Mouse (Mus musculus) erythroblast, embryonic 14.5 days (primary cell): ENCODE measurements around the gene Bend6. TPM values are rescaled to one million over a fixed set of nuclear protein-coding genes. Genes with fewer than 3 reads are reported as not detected.

Experiments used
- H3K27me3 ChIP-seq: 2 replicates; pipeline ENCODE4 v1.6.1; 2012; ENCODE audit warnings: inconsistent platforms; ENCODE audit not compliant: control insufficient read depth
- H3K36me3 ChIP-seq: 2 replicates; pipeline ENCODE4 v1.6.1; 2012; ENCODE audit warnings: mild to moderate bottlenecking, inconsistent platforms; ENCODE audit not compliant: control insufficient read depth
- H3K4me1 ChIP-seq: 2 replicates; pipeline ENCODE4 v1.6.1; 2012; ENCODE audit warnings: inconsistent platforms; ENCODE audit not compliant: control insufficient read depth
- H3K4me3 ChIP-seq: replicated peaks from 2 replicates; pipeline ENCODE3; 2012; ENCODE audit warnings: moderate library complexity, mild to moderate bottlenecking, inconsistent platforms
- H3K9me3 ChIP-seq: 2 replicates; pipeline ENCODE4 v1.6.1; 2012; ENCODE audit warnings: low read length, inconsistent platforms, mixed read lengths; ENCODE audit not compliant: control insufficient read depth
- GATA1 ChIP-seq: IDR thresholded peaks from 2 replicates; pipeline ENCODE4 v1.6.1; 2012; ENCODE audit warnings: low read length, inconsistent platforms, mixed read lengths
- TAL1 ChIP-seq: IDR thresholded peaks from 3 replicates; pipeline ENCODE4 v1.6.1; 2012; ENCODE audit warnings: low read length, inconsistent platforms, mixed read lengths
- polyA plus RNA-seq: library from polyadenylated mRNA; stranded (reverse); fragments of >175 nt; gene quantifications from 2 replicates; pipeline ENCODE4 v1.2.3, GENCODE M21; 2012

Bend6 gene
- not detected in 2 replicates for polyA plus RNA-seq

- TF ChIP-seq GATA1 (no peak), TAL1 (no peak)
- Histone ChIP-seq H3K36me3 (no peaks in the 10 kb centered on the region), H3K4me3 (peak within 1 kb of the TSS; percentile 51), H3K4me1 (peaks cover 13% of the 10 kb centered on the region), H3K27me3 (peaks cover 59% of the 10 kb centered on the region), H3K9me3 (no peaks in the 10 kb centered on the region; the same call in 1 of the 2 replicates)
These were observed at the start of gene Bend6 for GRCm38 (mm10) chr1:33907421-33908190. Gene Bend6, minus strand, starts transcription at chr1:33907816.

DNA sequence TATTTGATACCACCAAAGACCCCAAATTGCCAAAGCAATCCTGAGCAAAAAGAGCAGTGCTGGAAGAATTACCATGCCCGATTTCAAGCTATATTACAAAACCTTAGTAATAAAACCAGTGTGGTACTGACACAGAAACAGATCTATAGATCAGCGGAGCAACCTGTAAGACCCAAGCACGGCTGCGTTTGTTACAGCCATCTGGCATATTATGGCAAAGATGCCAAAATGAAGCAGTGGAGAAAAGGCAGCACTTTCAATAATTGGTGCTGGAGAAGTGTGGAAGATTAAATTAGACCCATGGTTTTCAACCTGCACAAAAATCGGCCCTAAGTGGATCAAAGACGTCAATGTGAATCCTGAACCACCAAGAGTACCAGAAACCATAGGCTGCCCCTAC, 48.0 kb upstream of the Bend6 start:
- TF ChIP-seq TAL1, result no peak
- TF ChIP-seq GATA1, result no peak
- no peak overlapping the region for H3K4me3 ChIP-seq
- no peaks in the 10 kb centered on the region for H3K9me3 ChIP-seq
- no peaks in the 10 kb centered on the region for H3K4me1 ChIP-seq
- H3K27me3 ChIP-seq, result no peaks in the 10 kb centered on the region
- no peaks in the 10 kb centered on the region for H3K36me3 ChIP-seq

- H3K4me3 ChIP-seq, result no peak overlapping the region
- H3K4me1 ChIP-seq, result no peaks in the 10 kb centered on the region
- H3K9me3 ChIP-seq, result no peaks in the 10 kb centered on the region
- H3K27me3 ChIP-seq, result no peaks in the 10 kb centered on the region
- no peak for TF ChIP-seq GATA1
- TF ChIP-seq TAL1, result no peak
- no peaks in the 10 kb centered on the region for H3K36me3 ChIP-seq
These were observed 40.9 kb upstream of the Bend6 start for GRCm38 (mm10) chr1:33948511-33948910.

- no peak for TF ChIP-seq TAL1
- no peak for TF ChIP-seq GATA1
- no peaks in the 10 kb centered on the region for H3K27me3 ChIP-seq
These were observed 40.2 kb upstream of the Bend6 start for GRCm38 (mm10) chr1:33947838-33948237.

GRCm38 (mm10) chr1:33946601-33947395, 39.2 kb upstream of the Bend6 start:
- H3K27me3 ChIP-seq, result no peaks in the 10 kb centered on the region
- no peaks in the 10 kb centered on the region for H3K4me1 ChIP-seq
- no peak overlapping the region for H3K4me3 ChIP-seq
- no peaks in the 10 kb centered on the region for H3K9me3 ChIP-seq
- TF ChIP-seq GATA1 (no peak), TAL1 (no peak)
- no peaks in the 10 kb centered on the region for H3K36me3 ChIP-seq

More at GRCm38 (mm10) chr1:33947838-33948237, 40.2 kb upstream of the Bend6 start:
- Histone ChIP-seq H3K4me1 (no peaks in the 10 kb centered on the region), H3K4me3 (no peak overlapping the region), H3K36me3 (no peaks in the 10 kb centered on the region), H3K9me3 (no peaks in the 10 kb centered on the region)

GRCm38 (mm10) chr1:33945756-33946155, 38.1 kb upstream of the Bend6 start:
- no peaks in the 10 kb centered on the region for H3K36me3 ChIP-seq
- H3K4me3 ChIP-seq, result no peak overlapping the region
- H3K9me3 ChIP-seq, result no peaks in the 10 kb centered on the region
- H3K4me1 ChIP-seq, result no peaks in the 10 kb centered on the region
- H3K27me3 ChIP-seq, result no peaks in the 10 kb centered on the region
- TF ChIP-seq TAL1 (no peak), GATA1 (no peak)

DNA sequence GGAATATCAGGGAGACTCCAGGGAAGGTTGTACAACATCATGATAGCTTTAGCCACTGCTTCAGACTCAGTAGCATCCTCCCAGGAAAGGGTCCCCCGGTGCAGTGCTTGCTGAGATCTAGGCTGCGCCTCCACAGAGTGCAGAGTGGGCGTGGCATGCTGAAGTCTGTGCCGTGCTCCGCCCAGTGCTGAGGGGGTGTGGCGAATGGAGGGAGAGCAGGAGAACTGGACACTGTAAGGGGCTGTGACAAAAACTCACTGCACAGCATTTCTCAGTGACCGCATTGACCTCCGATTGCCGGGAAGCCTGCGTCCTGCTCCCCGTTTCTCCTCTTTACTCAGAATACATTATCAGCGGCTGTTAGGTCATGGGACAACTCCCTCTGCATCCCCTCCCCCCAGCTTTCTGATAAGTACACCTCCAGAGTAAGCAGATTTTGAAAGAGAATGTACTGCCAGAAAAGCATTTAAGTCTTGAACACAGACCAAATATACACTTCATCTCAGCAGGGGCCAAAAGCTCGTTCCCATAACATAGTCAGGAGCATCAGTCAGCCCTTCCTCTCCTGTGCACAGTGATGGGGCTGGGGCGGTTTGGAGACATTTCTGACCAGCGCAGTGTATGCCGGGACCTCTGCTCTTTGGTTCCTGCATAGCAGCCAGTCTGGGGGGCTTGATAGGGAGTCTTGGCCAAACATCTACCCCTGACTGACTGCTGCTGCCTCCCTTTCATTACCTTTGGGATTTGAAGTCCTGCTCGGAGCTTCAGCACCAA, 37.5 kb upstream of the Bend6 start:
- no peaks in the 10 kb centered on the region for H3K9me3 ChIP-seq
- H3K36me3 ChIP-seq, result no peaks in the 10 kb centered on the region
- no peak for TF ChIP-seq TAL1
- no peak for TF ChIP-seq GATA1
- H3K4me3 ChIP-seq, result no peak overlapping the region
- no peaks in the 10 kb centered on the region for H3K4me1 ChIP-seq
- H3K27me3 ChIP-seq, result no peaks in the 10 kb centered on the region

DNA sequence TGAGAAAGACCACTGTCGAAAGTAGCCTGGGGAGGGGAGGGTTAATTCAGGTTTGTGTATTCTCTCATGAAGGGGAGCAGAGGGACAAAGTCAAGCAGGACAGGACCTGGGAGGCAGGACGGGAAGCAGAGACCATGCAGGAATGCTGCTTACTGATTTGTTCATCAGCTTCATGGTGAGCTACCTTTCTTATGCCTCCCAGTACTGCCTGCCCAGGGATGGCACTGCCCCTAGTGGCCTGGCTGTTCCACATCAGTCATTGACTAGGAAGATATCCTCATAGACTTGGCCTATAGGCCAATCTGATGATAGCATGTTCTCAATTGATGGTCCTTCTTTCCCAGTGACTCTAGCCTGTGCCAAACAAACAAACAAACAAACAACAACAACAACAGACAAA, 36.3 kb upstream of the Bend6 start:
- Histone ChIP-seq H3K27me3 (no peaks in the 10 kb centered on the region), H3K9me3 (no peaks in the 10 kb centered on the region), H3K36me3 (no peaks in the 10 kb centered on the region), H3K4me1 (no peaks in the 10 kb centered on the region), H3K4me3 (no peak overlapping the region)
- TF ChIP-seq TAL1 (no peak), GATA1 (no peak)

- no peaks in the 10 kb centered on the region for H3K36me3 ChIP-seq
- H3K9me3 ChIP-seq, result no peaks in the 10 kb centered on the region
- TF ChIP-seq TAL1 (no peak), GATA1 (no peak)
- H3K27me3 ChIP-seq, result no peaks in the 10 kb centered on the region
- H3K4me1 ChIP-seq, result no peaks in the 10 kb centered on the region
- H3K4me3 ChIP-seq, result no peak overlapping the region
These were observed 35.0 kb upstream of the Bend6 start for GRCm38 (mm10) chr1:33942638-33943037.
